Comparison of ENCODE assay signal across 9 mouse cellular contexts in genomic region chr11:105345284-105345683, GRCm38 (mm10). TPM values are rescaled to one million over a fixed set of nuclear protein-coding genes. Genes with fewer than 3 reads are reported as not detected.
DNase-seq lines count a peak whose midpoint lies in the region; TF ChIP-seq lines count a peak whose summit lies in the region.
"Had no signal": no experiment of that assay in that cellular context is flagged by ENCODE, and none has a peak within 500 bp of the region (broad histone marks: within the 10 kb centered on the region; RNA-seq: fewer than 3 reads in every experiment).

No protein-coding gene starts in this region.

- peak; percentile 76 for TF ChIP-seq CTCF in heart, adult 2 months (IDR thresholded peaks at IDR 0.05)

- no peak for TF ChIP-seq EP300 in heart, adult 2 months (IDR thresholded peaks at IDR 0.05; ENCODE audit: insufficient read depth, low read depth, low read length)

- H3K27me3 ChIP-seq in heart, adult 2 months (ENCODE audit: control insufficient read depth, insufficient read depth, low read length) = no peaks in the 10 kb centered on the region
- no peaks in the 10 kb centered on the region for H3K27me3 ChIP-seq in heart, embryonic 10.5 days (ENCODE audit: insufficient read depth, poor library complexity, severe bottlenecking)

- DNase-seq in heart, adult 2 months = no peak
- DNase-seq in heart, embryonic 10.5 days (ENCODE audit: low spot score) = no peak
- DNase-seq in thymus, postnatal 0 days (ENCODE audit: low spot score) = peak; percentile 26
- DNase-seq in thymus, postnatal 36 days = no peak
- peak; percentile 31 for DNase-seq in induced T-regulatory cell, adult 2 months (ENCODE audit: low read depth)
- peak; percentile 40 for DNase-seq in thymus, postnatal 25 days
- no peak for DNase-seq in urinary bladder, adult 2 months (ENCODE audit: low spot score)
- DNase-seq in ovary, postnatal 36 days (ENCODE audit: low spot score) = no peak

- TF ChIP-seq POLR2A in heart, adult 2 months (IDR thresholded peaks at IDR 0.05; ENCODE audit: insufficient read depth, low read depth, low read length) = no peak

- H3K36me3 ChIP-seq in heart, adult 2 months (ENCODE audit: control insufficient read depth, insufficient read depth, low read length) = no peaks in the 10 kb centered on the region
- H3K36me3 ChIP-seq in heart, embryonic 10.5 days = peaks cover 62% of the 10 kb centered on the region

- no peak overlapping the region for H3K9ac ChIP-seq in heart, adult 2 months (ENCODE audit: low read depth, low read length)

- H3K9me3 ChIP-seq in heart, embryonic 10.5 days = no peaks in the 10 kb centered on the region

- no peaks in the 10 kb centered on the region for H3K79me2 ChIP-seq in heart, adult 2 months (replicated peaks; ENCODE audit: control insufficient read depth, insufficient read depth, low read length)

- WGBS in heart, adult 2 months = 84% methylated on average over 2 of the region's 2 CpGs
- WGBS in heart, embryonic 10.5 days = 73% methylated on average over 2 of the region's 2 CpGs

- no peak overlapping the region for H3K4me3 ChIP-seq in heart, adult 2 months
- no peak overlapping the region for H3K4me3 ChIP-seq in heart, embryonic 10.5 days
- H3K4me3 ChIP-seq: myocyte had no signal

- no peak overlapping the region for H3K27ac ChIP-seq in heart, adult 2 months
- no peak overlapping the region for H3K27ac ChIP-seq in heart, embryonic 10.5 days

- intact Hi-C loops in heart, adult 2 months (cut with DNase I) = loop anchor here (5.0 kb wide), 3 partner anchors 73 to 512 kb away; no protein-coding TSS in a partner anchor

- no peaks in the 10 kb centered on the region for H3K4me1 ChIP-seq in heart, adult 2 months (ENCODE audit: control insufficient read depth, insufficient read depth, low read length)
- H3K4me1 ChIP-seq in heart, embryonic 10.5 days = peaks cover 16% of the 10 kb centered on the region

RNA-seq across cellular contexts. Expression of gene Mrc2, which starts 52.8 kb away (rescaled TPM):
- total RNA-seq in heart, adult 2 months (2021) = 10 to 100 TPM; 13.9 to 17.5 TPM
- polyA plus RNA-seq in heart, adult 2 months (2012; rRNA removed) = 11.2 and 14.5 TPM in 2 replicates
- polyA plus RNA-seq in heart, embryonic 10.5 days (2016; fragmentation: Nextera tagmentation; extraction: Ambion mirVana) = 10.0 and 14.3 TPM in 2 replicates
- polyA plus RNA-seq in thymus, postnatal 0 days (2015; fragmentation: Nextera tagmentation; extraction: Ambion mirVana) = 0.74 and 0.84 TPM in 2 replicates
- 24.4 and 32.4 TPM in 2 replicates for polyA plus RNA-seq in urinary bladder, adult 2 months (2012; rRNA removed)

Comparison
In these comparisons a context has a peak if more than half of its experiments do, and no peak if none do; other contexts are left out.
1. DNase-seq: peak in thymus, postnatal 0 days (single experiment), induced T-regulatory cell, adult 2 months (single experiment) and thymus, postnatal 25 days (single experiment); none in heart, adult 2 months (0 of 2), heart, embryonic 10.5 days (single experiment), thymus, postnatal 36 days (0 of 2), urinary bladder, adult 2 months (single experiment) and ovary, postnatal 36 days (single experiment).